ENCODE assay signal across 13 mouse cellular contexts in genomic region chr11:97905941-97906340, GRCm38 (mm10).
"Had no signal": no experiment of that assay in that cellular context is flagged by ENCODE, and none has a peak within 500 bp of the region (broad histone marks: within the 10 kb centered on the region; RNA-seq: fewer than 3 reads in every experiment).

No protein-coding gene starts in this region.

- H3K27ac ChIP-seq: kidney, embryonic 15.5 days; layer of hippocampus, adult 2 months; left cerebral cortex, adult 2 months; liver, embryonic 13.5 days had no signal

- DNase-seq: kidney, postnatal 10 days; layer of hippocampus, adult 9-11 months; layer of hippocampus, postnatal 36 days; liver, embryonic 13.5 days; lung, adult 2 months; lung, postnatal 14 days; lung, postnatal 4 days; midbrain, embryonic 14.5 days; thymus, adult 18-20 months; thymus, postnatal 36 days had no signal

- H3K4me3 ChIP-seq: kidney, embryonic 15.5 days; layer of hippocampus, adult 2 months; left cerebral cortex, adult 2 months; liver, embryonic 13.5 days had no signal
